Mouse (Mus musculus) kidney, postnatal 10 days (tissue): ENCODE measurements around the gene Tbxas1.
A peak's percentile ranks its signal among the peaks of the same experiment; 100 is the strongest.

Source experiments
- DNase-seq: peaks from one replicate; pipeline ENCODE4 v3.0.0; 2021; ENCODE audit warnings: mixed read lengths

Gene Tbxas1

GRCm38 (mm10) chr6:39005267-39005944 lies 130.2 kb downstream of the Tbxas1 start:
- DNase-seq: no peak

- no peak for DNase-seq
Observed at GRCm38 (mm10) chr6:39005945-39006572, 130.9 kb downstream of the Tbxas1 start.

- peak; percentile 34 for DNase-seq
Observed at GRCm38 (mm10) chr6:39007223-39007622, 132.0 kb downstream of the Tbxas1 start.

- DNase-seq: no peak
Observed at GRCm38 (mm10) chr6:39008116-39008515, 132.9 kb downstream of the Tbxas1 start.

GRCm38 (mm10) chr6:39013034-39013832 lies 138.0 kb downstream of the Tbxas1 start:
- no peak for DNase-seq

- DNase-seq: no peak
Observed at GRCm38 (mm10) chr6:39017942-39018341, 142.7 kb downstream of the Tbxas1 start.

- DNase-seq: peak; percentile 43
Observed at GRCm38 (mm10) chr6:39018805-39019204, 143.6 kb downstream of the Tbxas1 start.

GRCm38 (mm10) chr6:39019219-39019618 lies 144.0 kb downstream of the Tbxas1 start:
- no peak for DNase-seq

- DNase-seq: no peak
Observed at GRCm38 (mm10) chr6:39021909-39022308, 146.7 kb downstream of the Tbxas1 start.

GRCm38 (mm10) chr6:39022461-39023181 lies 147.4 kb downstream of the Tbxas1 start:
- no peak for DNase-seq

GRCm38 (mm10) chr6:39024631-39025030 lies 149.4 kb downstream of the Tbxas1 start:
- no peak for DNase-seq

GRCm38 (mm10) chr6:39025038-39025437 lies 149.8 kb downstream of the Tbxas1 start:
- no peak for DNase-seq

- DNase-seq: no peak
Observed at GRCm38 (mm10) chr6:39030714-39031113, 155.5 kb downstream of the Tbxas1 start.

- no peak for DNase-seq
Observed at GRCm38 (mm10) chr6:39033676-39034075, 158.5 kb downstream of the Tbxas1 start.

- DNase-seq: no peak
Observed at GRCm38 (mm10) chr6:39035039-39035438, 159.8 kb downstream of the Tbxas1 start.

GRCm38 (mm10) chr6:39036204-39036603 lies 161.0 kb downstream of the Tbxas1 start:
- no peak for DNase-seq

- no peak for DNase-seq
Observed at GRCm38 (mm10) chr6:39040451-39040850, 165.2 kb downstream of the Tbxas1 start.

GRCm38 (mm10) chr6:39049141-39049540 lies 173.9 kb downstream of the Tbxas1 start:
- DNase-seq: no peak

- peak; percentile 41 for DNase-seq
Observed at GRCm38 (mm10) chr6:39050836-39051235, 175.6 kb downstream of the Tbxas1 start.

- no peak for DNase-seq
Observed at GRCm38 (mm10) chr6:39051799-39052556, 176.8 kb downstream of the Tbxas1 start.

- DNase-seq: no peak
Observed at GRCm38 (mm10) chr6:39052636-39053035, 177.4 kb downstream of the Tbxas1 start.

- no peak for DNase-seq
Observed at GRCm38 (mm10) chr6:39054206-39054864, 179.1 kb downstream of the Tbxas1 start.
